Mouse (Mus musculus) heart, adult 2 months (tissue): ENCODE measurements around the gene Msantd1.

ENCODE experiments used
- CTCF ChIP-seq: fragments of 200-600 bp; IDR thresholded peaks from 2 replicates; pipeline ENCODE4 v1.8.1; 2022; ENCODE audit warnings: antibody characterized with exemption, mild to moderate bottlenecking, moderate library complexity
- EP300 ChIP-seq: fragments of 200-500 bp; IDR thresholded peaks from 2 replicates; pipeline ENCODE4 v1.6.1; 2011; ENCODE audit warnings: low read depth, low read length, control low read depth; ENCODE audit not compliant: insufficient read depth
- POLR2A ChIP-seq: fragments of 200-500 bp; IDR thresholded peaks from 2 replicates; pipeline ENCODE4 v1.6.1; 2011; ENCODE audit warnings: mild to moderate bottlenecking, low read depth, low read length, control low read depth; ENCODE audit not compliant: insufficient read depth

GRCm38 (mm10) chr5:34907910-34908725 lies at the start of gene Msantd1:
- TF ChIP-seq CTCF (no peak), POLR2A (no peak), EP300 (no peak)
